Mouse (Mus musculus): ENCODE measurements around the gene Trim10.

DNA sequence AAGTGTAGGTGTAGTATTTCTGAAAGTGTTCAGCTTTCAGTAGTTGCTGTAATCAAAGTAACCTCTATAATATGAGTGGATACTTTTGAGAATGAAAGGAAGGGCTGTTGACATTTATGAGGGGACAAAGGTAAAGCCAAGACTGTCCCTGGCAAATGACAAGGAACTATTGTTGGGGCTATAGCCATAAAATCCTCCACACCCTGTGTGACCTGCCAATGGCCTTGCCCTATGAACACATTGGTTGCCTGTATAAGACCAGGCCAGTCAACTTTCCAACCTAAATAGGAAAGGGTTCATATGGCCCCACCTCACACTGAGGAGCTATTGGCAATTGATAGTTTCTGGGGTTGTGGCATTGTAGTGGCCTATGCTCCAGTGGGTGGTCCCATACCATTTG is 27.7 kb downstream of the Trim10 start:
- TF ChIP-seq CTCF (IDR thresholded peaks at IDR 0.05; ENCODE audit: low read depth, low read length) (no peak), POLR2A (IDR thresholded peaks at IDR 0.05; ENCODE audit: borderline replicate concordance, low read depth, low read length) (no peak)

Data from bone marrow macrophage, adult 2 months (primary cell).